Mouse (Mus musculus): ENCODE measurements at regions not wholly inside any gene's neighbourhood (a gene's known extent, or its start where the extent isn't known, plus 50 kb on each side); places are given as distances from the start of the nearest gene placed in this dataset.

DNA sequence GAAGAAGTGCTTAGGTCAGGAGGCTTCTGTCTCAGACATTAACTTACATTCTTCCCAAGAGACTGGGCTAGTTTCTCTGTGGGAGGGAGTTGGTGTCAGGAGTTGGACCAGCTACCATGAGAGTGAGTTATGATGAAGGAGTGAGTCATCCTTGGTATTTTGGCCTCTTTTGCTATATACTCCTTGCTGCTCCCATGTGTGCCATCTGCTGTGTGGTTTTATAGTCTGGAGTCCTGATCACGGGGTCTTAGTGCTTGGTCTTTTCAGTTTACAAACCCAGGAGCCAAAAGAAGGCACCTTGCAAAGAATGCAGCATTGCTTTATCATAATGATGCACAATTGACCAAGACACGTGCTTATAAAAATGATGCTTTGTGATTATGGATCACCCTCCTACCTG lies 56.6 kb downstream of the Zfp503 start:
- no peak for DNase-seq (ENCODE audit: low spot score)

- DNase-seq (ENCODE audit: low spot score) = no peak
Measured at GRCm38 (mm10) chr14:21931944-21932343, 57.5 kb downstream of the Zfp503 start.

DNA sequence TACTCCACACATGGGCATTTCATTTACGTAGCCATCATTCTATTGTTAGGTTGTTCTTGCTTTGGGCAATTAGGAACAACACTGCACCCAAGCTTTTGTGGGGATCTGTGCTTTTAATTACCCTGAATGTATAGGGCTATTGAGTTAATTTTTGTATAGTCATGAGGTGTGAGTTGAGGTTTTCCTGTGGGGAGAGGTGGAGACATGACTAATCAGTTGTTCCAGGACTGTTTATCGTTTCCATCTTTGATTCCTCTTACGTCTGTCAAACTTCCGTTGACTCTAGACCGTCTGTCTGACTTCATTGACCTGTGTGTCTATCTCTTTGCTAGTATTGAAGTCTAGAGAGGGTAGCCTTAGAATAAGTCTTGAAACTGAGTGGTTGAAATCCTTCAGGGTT lies 60.4 kb downstream of the Zfp503 start:
- no peak for DNase-seq (ENCODE audit: low spot score)

GRCm38 (mm10) chr14:21916671-21917070 lies 67.9 kb upstream of the Comtd1 start:
- DNase-seq (ENCODE audit: low spot score) = no peak

- DNase-seq (ENCODE audit: low spot score) = peak; percentile 70
Measured at GRCm38 (mm10) chr14:21904498-21905395, 56.0 kb upstream of the Comtd1 start.

- peak; percentile 91 for DNase-seq (ENCODE audit: low spot score)
Measured at GRCm38 (mm10) chr14:21903562-21904497, 55.1 kb upstream of the Comtd1 start.

DNA sequence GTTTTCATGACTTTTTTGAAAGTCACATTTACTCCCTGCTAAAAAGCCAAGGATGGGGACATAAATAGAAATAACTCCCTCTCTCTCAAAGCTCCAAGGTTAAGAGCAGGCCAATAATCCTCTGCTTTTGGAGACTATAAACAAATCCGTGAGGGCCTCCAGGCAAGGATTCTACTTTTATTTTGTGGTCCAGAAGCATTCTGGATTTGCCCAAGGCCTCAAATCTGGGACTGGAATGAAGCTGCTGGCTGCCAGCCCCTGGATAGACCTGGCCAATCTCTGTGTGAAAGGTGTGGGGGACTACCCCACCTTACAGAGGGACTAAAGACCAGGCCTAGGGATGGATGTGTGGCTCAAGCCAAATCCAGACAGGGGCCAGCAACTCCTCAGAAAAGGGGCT lies 54.1 kb upstream of the Comtd1 start:
- DNase-seq (ENCODE audit: low spot score) = no peak

DNA sequence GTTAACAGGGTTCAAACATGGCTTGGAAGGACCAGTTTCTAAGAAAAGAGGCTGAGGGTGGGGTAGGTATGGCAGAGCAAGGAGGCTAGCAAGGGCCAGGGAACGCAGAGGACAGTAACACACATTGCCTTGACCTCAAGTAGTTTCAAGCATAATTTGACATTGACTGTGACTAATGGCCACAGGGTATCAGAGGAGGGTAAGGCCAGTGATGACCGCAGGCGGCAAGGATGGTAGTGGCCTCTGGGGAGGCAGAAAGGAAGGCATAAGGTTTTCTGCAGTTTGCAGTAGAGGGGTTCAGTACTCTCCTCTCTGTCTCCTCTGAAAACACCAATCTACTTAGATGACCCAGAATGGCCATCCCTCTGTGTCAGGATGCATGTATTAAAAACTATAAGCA lies 53.7 kb upstream of the Comtd1 start:
- no peak for DNase-seq (ENCODE audit: low spot score)

GRCm38 (mm10) chr14:21900951-21901350 lies 52.2 kb upstream of the Comtd1 start:
- no peak for DNase-seq (ENCODE audit: low spot score)

DNA sequence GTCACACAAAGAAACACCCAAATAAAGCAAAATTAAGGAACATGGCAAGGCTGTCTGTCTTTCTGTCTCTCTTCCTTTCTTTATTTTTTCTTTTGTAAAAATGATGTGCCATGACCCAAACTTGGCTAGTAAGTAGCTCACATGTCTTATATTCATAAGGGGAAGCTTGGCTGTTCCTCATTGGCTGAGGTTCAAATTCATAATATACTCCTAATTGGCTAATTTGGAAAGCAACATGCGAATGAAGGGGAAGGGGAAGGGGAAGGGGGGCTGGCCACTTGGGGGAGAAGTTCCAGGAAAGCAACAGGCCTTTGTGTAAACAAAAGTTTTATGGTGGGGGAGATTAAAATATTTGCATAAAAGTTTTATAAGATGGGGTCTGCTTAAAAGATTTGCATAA lies 51.7 kb upstream of the Comtd1 start:
- DNase-seq (ENCODE audit: low spot score) = no peak

Data from embryo, embryonic 10.5 days (tissue).